Mouse (Mus musculus) liver, adult 2 months (tissue): ENCODE data around the gene Pltp.

ENCODE experiments used
- CTCF ChIP-seq: fragments of 200-500 bp; IDR thresholded peaks from 2 replicates; pipeline ENCODE4 v1.5.1; 2011; ENCODE audit warnings: low read depth, low read length, control low read depth
- POLR2A ChIP-seq: fragments of 200-500 bp; IDR thresholded peaks from 2 replicates; pipeline ENCODE4 v1.6.1; 2011; ENCODE audit warnings: low read length, control low read depth; ENCODE audit not compliant: insufficient read depth; ENCODE audit errors: extremely low read depth

GRCm38 (mm10) chr2:164804533-164805331 is 52.8 kb downstream of the Pltp start, which contains the start of the genes Acot8 and Zswim3:
- TF ChIP-seq POLR2A: peak; percentile 85
- no peak for TF ChIP-seq CTCF
